Mouse (Mus musculus) erythroblast, embryonic 14.5 days (primary cell): ENCODE data around the gene Patj. TPM values are rescaled to one million over a fixed set of nuclear protein-coding genes. Genes with fewer than 3 reads are reported as not detected.

ENCODE experiments used
- H3K27me3 ChIP-seq: 2 replicates; pipeline ENCODE4 v1.6.1; 2012; ENCODE audit warnings: inconsistent platforms; ENCODE audit not compliant: control insufficient read depth
- H3K36me3 ChIP-seq: 2 replicates; pipeline ENCODE4 v1.6.1; 2012; ENCODE audit warnings: mild to moderate bottlenecking, inconsistent platforms; ENCODE audit not compliant: control insufficient read depth
- H3K4me1 ChIP-seq: 2 replicates; pipeline ENCODE4 v1.6.1; 2012; ENCODE audit warnings: inconsistent platforms; ENCODE audit not compliant: control insufficient read depth
- H3K4me3 ChIP-seq: replicated peaks from 2 replicates; pipeline ENCODE3; 2012; ENCODE audit warnings: moderate library complexity, mild to moderate bottlenecking, inconsistent platforms
- H3K9me3 ChIP-seq: 2 replicates; pipeline ENCODE4 v1.6.1; 2012; ENCODE audit warnings: low read length, inconsistent platforms, mixed read lengths; ENCODE audit not compliant: control insufficient read depth
- GATA1 ChIP-seq: IDR thresholded peaks from 2 replicates; pipeline ENCODE4 v1.6.1; 2012; ENCODE audit warnings: low read length, inconsistent platforms, mixed read lengths
- TAL1 ChIP-seq: IDR thresholded peaks from 3 replicates; pipeline ENCODE4 v1.6.1; 2012; ENCODE audit warnings: low read length, inconsistent platforms, mixed read lengths
- polyA plus RNA-seq: library from polyadenylated mRNA; stranded (reverse); fragments of >175 nt; gene quantifications from 2 replicates; pipeline ENCODE4 v1.2.3, GENCODE M21; 2012

Patj gene
- polyA plus RNA-seq, 1 experiment = not detected

DNA sequence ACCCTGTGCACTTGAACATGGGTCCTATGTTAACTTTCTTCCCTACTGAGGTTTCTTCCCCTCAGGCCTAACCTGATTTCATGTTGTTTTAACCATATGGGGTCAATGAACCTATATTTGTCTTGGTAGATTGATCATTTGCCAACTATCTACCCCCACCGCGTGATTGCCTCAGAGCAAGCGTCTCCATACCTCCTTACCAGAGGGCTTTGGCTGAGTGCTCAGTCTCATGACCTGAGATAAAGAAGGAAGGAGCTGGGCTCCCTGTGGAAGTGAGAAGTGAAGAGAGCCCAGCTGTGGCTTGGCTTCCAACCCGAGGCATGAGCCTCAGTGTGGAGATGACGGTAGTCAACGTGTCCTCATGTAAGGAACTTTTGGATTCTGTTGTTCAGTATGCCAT, 160.9 kb downstream of the Patj start:
- no peaks in the 10 kb centered on the region for H3K9me3 ChIP-seq
- no peak overlapping the region for H3K4me3 ChIP-seq
- no peaks in the 10 kb centered on the region for H3K4me1 ChIP-seq
- H3K27me3 ChIP-seq = no peaks in the 10 kb centered on the region
- H3K36me3 ChIP-seq = no peaks in the 10 kb centered on the region
- TF ChIP-seq TAL1 (no peak), GATA1 (no peak)

DNA sequence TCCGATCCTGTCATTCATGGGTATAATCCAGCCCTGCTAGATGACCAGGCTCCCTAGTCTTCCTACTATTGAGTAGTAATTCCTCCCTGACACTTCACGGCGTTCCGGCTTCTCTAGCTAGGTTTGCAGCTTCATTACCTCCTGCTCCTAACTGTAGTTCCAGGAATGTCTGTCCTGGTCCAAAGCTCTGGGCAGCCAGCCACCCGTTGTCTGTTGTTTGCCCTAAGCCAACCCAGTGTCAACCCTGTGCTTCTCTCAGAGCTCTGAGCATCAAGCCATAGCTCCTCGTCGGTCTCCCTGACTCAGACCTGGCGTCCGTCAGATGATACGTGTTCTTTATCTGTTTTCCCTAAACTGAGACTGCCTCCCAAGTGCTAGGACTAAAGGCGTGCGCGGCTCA, 161.6 kb downstream of the Patj start:
- H3K9me3 ChIP-seq = no peaks in the 10 kb centered on the region
- no peak overlapping the region for H3K4me3 ChIP-seq
- H3K27me3 ChIP-seq = no peaks in the 10 kb centered on the region
- TF ChIP-seq GATA1 = no peak
- no peak for TF ChIP-seq TAL1
- no peaks in the 10 kb centered on the region for H3K4me1 ChIP-seq
- no peaks in the 10 kb centered on the region for H3K36me3 ChIP-seq

DNA sequence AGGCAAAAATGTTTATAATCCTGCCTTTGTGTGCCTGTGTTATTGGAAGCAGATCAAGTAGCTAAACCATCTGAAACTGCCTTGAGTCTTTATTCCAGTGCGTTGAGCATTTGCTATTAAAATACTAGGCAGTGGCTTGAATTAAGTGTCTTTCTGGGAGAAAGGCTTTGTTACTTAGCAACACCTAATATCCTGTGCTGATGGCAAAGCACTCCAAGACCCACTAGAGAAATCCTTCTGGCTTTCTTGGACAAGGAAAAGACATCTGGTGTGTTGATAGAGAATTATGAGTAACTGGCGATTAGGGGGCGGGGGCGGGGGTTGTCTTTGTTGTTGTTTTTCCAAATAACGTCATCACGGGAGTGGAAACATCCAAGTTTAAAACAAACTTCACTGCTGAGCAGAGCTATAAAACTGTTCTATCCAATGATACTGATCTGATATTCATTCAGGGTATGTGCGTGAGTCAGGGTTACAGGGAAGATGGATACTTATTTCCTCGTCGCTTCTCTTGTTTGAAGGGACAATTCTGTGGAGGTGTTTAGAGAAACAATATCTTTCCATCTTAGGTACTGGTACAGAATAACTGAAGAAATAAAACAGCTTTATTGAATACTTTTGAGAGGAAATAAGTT, 164.7 kb downstream of the Patj start:
- TF ChIP-seq GATA1 (no peak), TAL1 (no peak)
- Histone ChIP-seq H3K9me3 (no peaks in the 10 kb centered on the region), H3K36me3 (no peaks in the 10 kb centered on the region)

DNA sequence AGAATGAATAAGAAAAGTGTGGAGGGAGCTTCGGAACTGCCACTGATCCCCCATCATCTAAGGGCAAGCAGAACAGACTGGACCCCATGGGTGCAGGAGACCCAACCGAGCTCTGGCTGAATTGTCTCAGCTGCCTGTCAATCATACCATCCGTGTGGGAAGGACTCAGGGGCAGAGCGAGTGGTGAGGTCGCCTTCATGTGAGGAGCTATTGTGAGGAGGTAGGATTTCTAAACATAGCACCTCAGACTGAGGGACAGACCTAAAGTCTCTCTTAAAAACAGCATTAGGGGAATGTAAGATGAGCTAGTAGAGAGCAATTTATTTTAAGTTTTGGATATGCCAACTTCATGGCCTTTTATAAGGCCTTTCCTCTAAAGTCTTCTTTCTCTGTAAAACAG, 167.5 kb downstream of the Patj start:
- H3K36me3 ChIP-seq = no peaks in the 10 kb centered on the region
- H3K27me3 ChIP-seq = no peaks in the 10 kb centered on the region
- no peak overlapping the region for H3K4me3 ChIP-seq
- no peaks in the 10 kb centered on the region for H3K9me3 ChIP-seq
- no peaks in the 10 kb centered on the region for H3K4me1 ChIP-seq
- TF ChIP-seq GATA1 (no peak), TAL1 (no peak)

More for the DNA sequence above, 164.7 kb downstream of the Patj start:
- Histone ChIP-seq H3K27me3 (no peaks in the 10 kb centered on the region), H3K4me1 (no peaks in the 10 kb centered on the region), H3K4me3 (no peak overlapping the region)

DNA sequence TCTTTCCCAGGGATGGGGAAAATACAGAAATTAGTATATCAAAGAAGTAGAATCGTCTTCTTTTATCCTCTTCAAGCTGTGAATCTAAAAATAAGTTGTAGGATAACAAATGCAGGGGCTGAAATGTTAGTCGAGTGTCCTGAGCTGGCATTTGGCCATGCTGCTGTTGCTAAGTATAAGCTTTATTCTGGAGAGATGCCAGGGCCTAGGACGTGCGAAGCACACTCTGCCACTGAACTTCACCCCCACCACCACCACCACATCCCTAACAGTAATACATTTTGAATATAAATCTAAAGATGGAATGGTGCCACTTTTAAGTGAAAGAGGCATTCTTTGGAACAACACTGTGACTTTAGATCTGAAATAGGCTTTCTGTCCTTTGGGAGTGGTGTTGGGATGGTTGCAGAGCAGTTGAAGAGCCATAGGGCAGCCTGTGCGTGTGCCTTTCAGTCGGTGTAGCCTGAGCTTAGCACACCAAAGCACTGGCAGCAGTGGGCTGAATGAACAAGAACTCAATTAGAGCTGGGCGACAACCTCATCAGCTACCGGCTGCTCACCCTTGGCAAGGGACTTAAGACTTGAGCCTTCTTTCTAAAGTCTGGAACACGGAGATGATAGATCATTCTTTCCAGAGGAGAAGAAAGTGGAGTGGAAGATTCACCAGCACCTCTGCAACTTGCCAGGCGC, 168.1 kb downstream of the Patj start:
- H3K36me3 ChIP-seq = no peaks in the 10 kb centered on the region
- no peaks in the 10 kb centered on the region for H3K4me1 ChIP-seq
- no peak for TF ChIP-seq GATA1
- H3K27me3 ChIP-seq = no peaks in the 10 kb centered on the region
- no peak overlapping the region for H3K4me3 ChIP-seq
- no peaks in the 10 kb centered on the region for H3K9me3 ChIP-seq

DNA sequence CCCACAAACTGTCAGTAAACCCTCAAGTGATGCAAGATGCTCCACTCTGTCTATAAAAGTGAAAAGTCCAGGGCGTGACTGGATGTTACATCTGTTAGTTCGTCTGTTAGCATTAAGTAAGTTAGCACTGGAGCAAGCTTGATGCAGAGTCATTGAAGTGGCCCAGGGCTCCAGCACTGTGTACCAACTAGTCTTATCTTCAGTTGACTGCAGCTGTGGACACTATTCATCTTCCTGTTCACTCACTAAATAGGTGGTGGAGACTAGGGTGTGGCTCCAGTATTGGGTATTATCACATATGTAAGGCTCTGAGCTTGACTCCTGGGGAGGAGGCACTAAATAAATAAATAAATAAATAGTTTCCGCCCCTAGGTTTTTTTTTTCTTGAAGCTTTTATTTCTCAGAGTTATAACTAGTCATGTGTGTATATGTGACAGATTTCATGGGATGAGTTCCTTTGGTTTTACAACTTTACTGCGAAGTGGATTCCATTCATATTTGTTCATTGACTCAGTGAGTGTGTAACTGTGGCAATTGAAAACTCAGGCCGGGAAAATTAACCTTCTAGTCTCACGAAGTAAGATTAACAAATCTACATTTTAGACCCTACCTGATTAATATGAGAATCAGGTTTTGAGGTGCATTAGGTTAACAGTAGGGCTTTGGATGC, 168.7 kb downstream of the Patj start:
- Histone ChIP-seq H3K27me3 (no peaks in the 10 kb centered on the region), H3K9me3 (no peaks in the 10 kb centered on the region), H3K36me3 (no peaks in the 10 kb centered on the region), H3K4me1 (no peaks in the 10 kb centered on the region), H3K4me3 (no peak overlapping the region)
- TF ChIP-seq TAL1 (no peak), GATA1 (no peak)

DNA sequence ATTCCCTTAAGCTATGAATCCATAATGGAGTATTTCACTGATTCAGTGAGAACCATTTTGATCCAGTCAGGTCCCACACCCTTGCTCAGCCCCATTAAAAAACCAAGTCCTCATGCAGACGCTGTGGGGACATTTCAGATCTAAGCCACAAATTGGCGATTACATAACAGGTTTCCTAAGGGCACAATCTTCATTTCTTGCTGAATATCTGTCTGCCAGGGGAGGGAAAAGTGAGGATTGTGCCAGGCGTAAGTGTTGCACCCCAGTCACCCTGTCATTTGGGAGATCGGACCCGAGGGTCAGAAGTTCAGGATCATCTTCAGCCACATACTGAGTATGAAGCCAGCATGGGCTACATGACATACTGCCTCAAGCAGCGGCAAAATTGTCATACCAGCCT, 171.2 kb downstream of the Patj start:
- Histone ChIP-seq H3K36me3 (no peaks in the 10 kb centered on the region), H3K27me3 (no peaks in the 10 kb centered on the region), H3K9me3 (no peaks in the 10 kb centered on the region), H3K4me1 (no peaks in the 10 kb centered on the region), H3K4me3 (no peak overlapping the region)
- TF ChIP-seq TAL1 (no peak), GATA1 (no peak)

DNA sequence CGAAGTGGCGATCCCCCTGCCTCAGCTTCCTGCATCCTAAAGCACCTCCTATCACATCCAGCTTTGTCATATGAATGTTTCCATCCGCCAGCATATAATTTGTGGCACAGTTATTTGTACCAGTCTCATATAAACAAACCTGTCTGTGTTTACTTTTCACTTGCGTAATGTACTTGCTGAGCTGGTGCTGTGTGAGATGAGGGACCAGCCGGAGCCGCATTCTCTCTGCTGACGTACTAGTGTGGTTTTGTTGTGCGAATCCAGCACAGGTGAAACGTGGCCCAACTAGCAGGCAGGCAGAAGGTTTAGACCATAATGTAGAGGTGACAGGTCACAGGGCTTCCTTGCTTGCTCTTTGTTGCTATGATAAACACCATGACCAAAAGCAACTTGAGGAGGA, 171.9 kb downstream of the Patj start:
- no peak for TF ChIP-seq TAL1
- no peak for TF ChIP-seq GATA1
- H3K27me3 ChIP-seq = no peaks in the 10 kb centered on the region

DNA sequence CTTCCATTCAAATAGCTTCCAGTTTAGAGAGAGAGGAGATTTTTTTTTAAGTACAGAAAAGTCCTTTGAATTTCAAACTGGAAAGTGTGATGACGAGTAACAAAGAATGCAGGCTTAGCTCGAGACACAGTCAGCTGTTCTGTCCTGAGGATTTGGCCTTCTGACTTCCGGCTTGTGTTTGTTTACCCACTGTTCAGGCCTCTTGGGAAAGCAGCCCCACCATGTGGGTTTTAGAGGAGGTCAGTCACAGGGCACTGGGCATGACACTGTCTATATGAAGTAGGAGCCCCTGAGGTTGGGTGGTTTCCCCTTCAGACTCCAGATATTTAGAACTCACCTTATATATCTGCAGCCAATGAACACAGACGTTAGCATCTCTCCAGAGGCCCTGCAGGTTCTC, 174.3 kb downstream of the Patj start:
- no peak for TF ChIP-seq GATA1
- no peak for TF ChIP-seq TAL1
- no peaks in the 10 kb centered on the region for H3K27me3 ChIP-seq
- no peaks in the 10 kb centered on the region for H3K4me1 ChIP-seq
- no peaks in the 10 kb centered on the region for H3K9me3 ChIP-seq
- no peaks in the 10 kb centered on the region for H3K36me3 ChIP-seq
- H3K4me3 ChIP-seq = no peak overlapping the region

More for the DNA sequence above, 171.9 kb downstream of the Patj start:
- no peak overlapping the region for H3K4me3 ChIP-seq
- H3K9me3 ChIP-seq = no peaks in the 10 kb centered on the region
- H3K4me1 ChIP-seq = no peaks in the 10 kb centered on the region
- no peaks in the 10 kb centered on the region for H3K36me3 ChIP-seq
